Mouse (Mus musculus) hindbrain, embryonic 13.5 days (tissue): ENCODE measurements at regions not wholly inside any gene's neighbourhood (a gene's known extent, or its start where the extent isn't known, plus 50 kb on each side); places are given as distances from the start of the nearest gene placed in this dataset.

Experiments used
- ATAC-seq: fragments of 200-750 bp; cut with Nextera tagmentation; 2 replicates; pipeline ENCODE4 v1.8.0; 2017; ENCODE audit warnings: moderate TSS enrichment; ENCODE audit not compliant: low FRiP score
- H3K27ac ChIP-seq: fragments of 300-500 bp; sonication (generic); 2 replicates; pipeline ENCODE4 v1.5.1; 2015; ENCODE audit warnings: inconsistent platforms, mild to moderate bottlenecking, moderate library complexity
- H3K27me3 ChIP-seq: fragments of 300-500 bp; sonication (generic); 2 replicates; pipeline ENCODE4 v1.6.1; 2015; ENCODE audit warnings: mild to moderate bottlenecking, inconsistent platforms
- H3K36me3 ChIP-seq: fragments of 300-500 bp; sonication (generic); 2 replicates; pipeline ENCODE4 v1.6.1; 2015; ENCODE audit warnings: mild to moderate bottlenecking, inconsistent platforms
- H3K4me1 ChIP-seq: fragments of 300-500 bp; sonication (generic); replicated peaks from 2 replicates; pipeline ENCODE4 v1.6.1; 2015; ENCODE audit warnings: inconsistent platforms
- H3K4me2 ChIP-seq: fragments of 300-500 bp; sonication (generic); 2 replicates; pipeline ENCODE4 v1.6.1; 2015; ENCODE audit warnings: inconsistent platforms, mild to moderate bottlenecking, moderate library complexity
- H3K4me3 ChIP-seq: fragments of 300-500 bp; sonication (generic); 2 replicates; pipeline ENCODE4 v1.5.1; 2015; ENCODE audit warnings: mild to moderate bottlenecking, inconsistent platforms
- H3K9ac ChIP-seq: fragments of 300-500 bp; sonication (generic); 2 replicates; pipeline ENCODE4 v1.6.1; 2015; ENCODE audit warnings: mild to moderate bottlenecking, inconsistent platforms
- H3K9me3 ChIP-seq: fragments of 300-500 bp; sonication (generic); 2 replicates; pipeline ENCODE4 v1.6.1; 2016; ENCODE audit warnings: inconsistent platforms
- WGBS: fragments of 180-500 bp; shearing (Covaris S2); methylation state at CpG from one replicate; pipeline ENCODE4 v1.1.7; 2015; 5-methylcytosine and 5-hydroxymethylcytosine counted together

GRCm38 (mm10) chr15:86921401-86921800 lies 622.7 kb upstream of the Fam19a5 start:
- H3K4me2 ChIP-seq: no peak overlapping the region
- no peak overlapping the region for H3K4me3 ChIP-seq
- ATAC-seq: no peak
- no peaks in the 10 kb centered on the region for H3K36me3 ChIP-seq
- H3K9me3 ChIP-seq: no peaks in the 10 kb centered on the region
- peaks cover 48% of the 10 kb centered on the region for H3K4me1 ChIP-seq
- 5% methylated on average over 8 of the region's 8 CpGs for WGBS
- no peaks in the 10 kb centered on the region for H3K27me3 ChIP-seq
- H3K9ac ChIP-seq: no peak overlapping the region
- H3K27ac ChIP-seq: no peak overlapping the region

GRCm38 (mm10) chr15:86925081-86925749 lies 618.9 kb upstream of the Fam19a5 start:
- WGBS: 10% methylated on average over 17 of the region's 17 CpGs
- Histone ChIP-seq H3K4me3 (no peak overlapping the region), H3K4me2 (peak overlapping the region; percentile 39), H3K4me1 (peaks cover 35% of the 10 kb centered on the region), H3K9me3 (no peaks in the 10 kb centered on the region), H3K9ac (0 out of 2 replicates have a peak overlapping the region, but pooled peaks have one; percentile 5), H3K27ac (no peak overlapping the region), H3K36me3 (no peaks in the 10 kb centered on the region), H3K27me3 (no peaks in the 10 kb centered on the region)
- no peak for ATAC-seq

DNA sequence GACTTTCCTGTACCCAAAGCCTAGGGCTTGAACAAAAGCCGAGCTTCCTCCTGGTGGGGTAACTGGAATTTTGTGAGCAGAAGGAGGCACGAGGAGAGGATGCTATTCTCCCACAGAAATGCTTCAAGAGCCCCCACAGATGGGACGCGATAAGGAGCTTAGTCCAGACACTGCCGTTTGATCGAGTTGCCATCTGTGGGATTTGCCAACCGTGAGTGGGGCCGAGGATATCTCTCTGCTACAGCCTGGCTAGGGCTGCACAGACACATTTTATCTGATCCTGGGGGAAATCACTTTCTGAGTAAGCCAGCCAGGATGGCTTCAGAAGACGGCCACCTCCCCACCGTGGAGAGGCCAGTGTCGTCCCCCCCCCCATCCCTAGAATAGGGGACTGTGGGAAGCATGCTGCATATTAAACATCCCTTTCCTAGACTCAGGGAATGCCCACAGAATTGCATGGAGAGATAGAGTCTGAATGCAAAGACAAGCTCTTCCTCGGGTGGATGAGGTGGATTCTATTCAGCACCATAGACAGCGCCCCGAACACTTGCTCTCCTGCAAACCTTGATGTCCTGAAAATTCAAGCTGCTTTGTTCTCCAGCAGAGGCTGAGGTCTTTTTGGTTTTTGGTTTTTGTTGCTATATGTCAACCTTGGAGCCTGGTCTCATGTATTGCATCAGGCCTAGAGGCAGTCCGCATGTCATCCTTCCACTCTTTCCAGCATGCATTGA lies 611.6 kb upstream of the Fam19a5 start:
- H3K4me3 ChIP-seq: no peak overlapping the region
- no peak overlapping the region for H3K4me2 ChIP-seq
- no peak for ATAC-seq
- H3K4me1 ChIP-seq: peaks cover 6% of the 10 kb centered on the region; the same call in 1 of the 2 replicates
- 57% methylated on average over 15 of the region's 15 CpGs for WGBS
- H3K9ac ChIP-seq: no peak overlapping the region
- H3K27ac ChIP-seq: no peak overlapping the region
- H3K9me3 ChIP-seq: no peaks in the 10 kb centered on the region
- no peaks in the 10 kb centered on the region for H3K36me3 ChIP-seq
- no peaks in the 10 kb centered on the region for H3K27me3 ChIP-seq

DNA sequence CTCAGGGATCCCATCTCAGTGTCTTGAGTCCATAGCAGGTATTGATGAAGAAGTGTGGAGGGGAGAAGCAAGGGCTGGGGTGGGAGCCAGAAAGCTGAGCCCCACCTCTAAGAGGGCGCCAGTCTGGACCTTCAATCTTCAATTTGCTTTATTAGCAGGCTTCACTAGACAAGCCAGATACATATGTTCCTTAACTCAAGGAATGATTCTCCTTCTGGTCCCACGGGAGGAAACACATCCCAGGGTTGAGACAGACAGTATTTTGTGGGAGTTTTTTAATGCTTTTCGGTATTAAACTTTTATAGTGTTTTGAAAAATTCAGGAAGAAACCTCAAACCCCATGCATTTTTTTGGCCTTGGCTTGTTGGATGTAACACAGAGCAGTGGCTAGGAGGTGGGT lies 606.7 kb upstream of the Fam19a5 start:
- no peak overlapping the region for H3K27ac ChIP-seq
- no peaks in the 10 kb centered on the region for H3K36me3 ChIP-seq
- no peak overlapping the region for H3K4me2 ChIP-seq
- H3K9ac ChIP-seq: no peak overlapping the region
- no peaks in the 10 kb centered on the region for H3K27me3 ChIP-seq
- no peak overlapping the region for H3K4me3 ChIP-seq
- no peak for ATAC-seq
- 95% methylated on average over 3 of the region's 3 CpGs for WGBS
- H3K9me3 ChIP-seq: no peaks in the 10 kb centered on the region
- peaks cover 2% of the 10 kb centered on the region for H3K4me1 ChIP-seq

GRCm38 (mm10) chr15:86944529-86944928 lies 599.6 kb upstream of the Fam19a5 start:
- 84% methylated on average over 7 of the region's 7 CpGs for WGBS
- H3K4me1 ChIP-seq: peaks cover 4% of the 10 kb centered on the region; the same call in 1 of the 2 replicates
- no peak overlapping the region for H3K27ac ChIP-seq
- no peaks in the 10 kb centered on the region for H3K9me3 ChIP-seq
- H3K27me3 ChIP-seq: no peaks in the 10 kb centered on the region
- ATAC-seq: no peak
- no peak overlapping the region for H3K9ac ChIP-seq
- H3K4me2 ChIP-seq: no peak overlapping the region
- no peak overlapping the region for H3K4me3 ChIP-seq
- H3K36me3 ChIP-seq: no peaks in the 10 kb centered on the region

DNA sequence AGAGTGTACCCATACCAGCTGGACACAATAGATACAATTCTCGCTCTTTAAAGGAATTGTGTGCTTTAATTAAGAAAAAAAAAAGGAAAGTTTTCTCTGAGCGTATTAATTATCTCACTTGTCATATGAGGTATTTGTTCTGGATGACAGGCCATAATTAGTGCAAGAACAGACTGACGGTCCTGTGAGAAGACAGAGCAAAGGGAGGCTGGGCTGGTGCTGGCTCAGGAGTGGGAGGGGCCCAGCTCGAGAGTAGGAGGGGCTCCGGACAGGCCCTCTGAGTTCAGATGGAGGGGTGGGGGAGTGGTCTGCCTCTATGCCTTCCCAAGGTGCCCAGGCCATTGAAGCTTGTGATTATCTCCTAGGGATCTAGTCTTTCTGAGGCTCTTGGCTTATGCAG lies 591.5 kb upstream of the Fam19a5 start:
- ATAC-seq: no peak
- no peaks in the 10 kb centered on the region for H3K27me3 ChIP-seq
- no peaks in the 10 kb centered on the region for H3K36me3 ChIP-seq
- peaks cover 3% of the 10 kb centered on the region; the same call in 1 of the 2 replicates for H3K4me1 ChIP-seq
- no peak overlapping the region for H3K4me2 ChIP-seq
- no peak overlapping the region for H3K27ac ChIP-seq
- no peak overlapping the region for H3K4me3 ChIP-seq
- H3K9me3 ChIP-seq: no peaks in the 10 kb centered on the region
- 56% methylated on average over 5 of the region's 5 CpGs for WGBS
- H3K9ac ChIP-seq: no peak overlapping the region

DNA sequence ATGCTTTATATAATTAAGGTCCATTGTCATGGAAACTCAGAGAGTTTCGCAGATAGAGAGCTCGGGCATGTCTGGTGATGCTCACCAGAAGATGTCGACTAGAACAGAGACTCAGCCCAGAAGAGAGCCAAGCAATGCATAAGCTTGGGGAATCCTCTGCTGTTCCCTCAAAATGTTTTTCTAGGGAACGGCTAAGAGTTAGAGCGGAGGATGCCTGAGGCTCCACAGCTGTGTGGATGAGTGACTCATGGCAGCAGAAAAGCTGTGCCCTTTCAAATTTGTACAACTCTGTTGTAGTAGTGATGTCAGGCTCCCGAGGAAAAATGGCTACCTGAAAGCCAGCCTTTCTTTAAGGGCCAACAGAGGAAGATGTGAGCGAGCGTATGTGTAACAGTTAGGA lies 586.2 kb upstream of the Fam19a5 start:
- no peaks in the 10 kb centered on the region for H3K27me3 ChIP-seq
- H3K4me2 ChIP-seq: no peak overlapping the region
- no peak for ATAC-seq
- no peak overlapping the region for H3K4me3 ChIP-seq
- no peaks in the 10 kb centered on the region for H3K36me3 ChIP-seq
- H3K9ac ChIP-seq: no peak overlapping the region
- H3K4me1 ChIP-seq: peaks cover 3% of the 10 kb centered on the region; the same call in 1 of the 2 replicates
- H3K9me3 ChIP-seq: no peaks in the 10 kb centered on the region
- 88% methylated on average over 8 of the region's 8 CpGs for WGBS
- no peak overlapping the region for H3K27ac ChIP-seq

DNA sequence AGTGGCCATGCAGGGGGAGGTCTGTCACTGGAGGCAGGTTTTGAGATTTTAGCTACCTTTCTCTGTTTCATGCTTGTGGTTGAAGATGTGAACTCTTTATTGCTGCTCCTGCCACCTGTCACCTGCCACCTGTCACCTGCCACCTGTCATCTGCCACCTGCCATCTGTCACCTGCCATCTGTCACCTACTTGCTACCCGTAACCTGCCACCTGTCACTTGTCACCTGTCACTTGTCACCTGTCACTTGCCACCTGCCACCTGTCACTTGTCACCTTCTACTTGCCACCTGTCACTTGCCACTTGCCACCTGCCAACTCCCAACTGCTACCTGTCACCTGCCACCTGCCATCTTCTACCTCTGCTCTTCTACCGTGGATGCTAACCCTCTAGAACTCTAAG lies 581.2 kb upstream of the Fam19a5 start:
- H3K36me3 ChIP-seq: no peaks in the 10 kb centered on the region
- H3K9me3 ChIP-seq: no peaks in the 10 kb centered on the region
- peaks cover 6% of the 10 kb centered on the region; the same call in 1 of the 2 replicates for H3K4me1 ChIP-seq
- no peaks in the 10 kb centered on the region for H3K27me3 ChIP-seq
- H3K9ac ChIP-seq: no peak overlapping the region
- no peak overlapping the region for H3K27ac ChIP-seq
- no peak for ATAC-seq
- H3K4me3 ChIP-seq: no peak overlapping the region
- WGBS: 76% methylated on average over 2 of the region's 2 CpGs
- no peak overlapping the region for H3K4me2 ChIP-seq

DNA sequence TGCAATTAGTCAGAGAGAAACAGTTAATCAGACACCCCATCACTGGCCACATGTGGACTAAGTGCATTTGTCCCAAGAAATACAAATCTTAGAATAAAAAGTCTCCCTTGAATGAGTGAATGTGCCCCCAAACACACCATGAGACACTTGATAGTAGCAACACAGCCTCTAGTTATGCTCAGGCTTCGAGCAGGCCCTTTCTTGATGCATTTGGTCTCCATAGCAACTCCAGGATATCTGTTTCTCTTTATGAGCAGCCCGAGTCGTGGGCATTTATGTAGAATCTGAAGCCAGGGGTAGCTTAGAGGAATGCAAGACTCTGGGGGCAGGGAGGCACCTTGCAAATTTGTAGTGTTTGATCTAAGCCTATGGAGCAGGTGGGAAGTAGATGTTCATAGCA lies 580.6 kb upstream of the Fam19a5 start:
- no peak overlapping the region for H3K9ac ChIP-seq

GRCm38 (mm10) chr15:86971436-86971835 lies 572.7 kb upstream of the Fam19a5 start:
- Histone ChIP-seq H3K27ac (no peak overlapping the region), H3K4me3 (no peak overlapping the region), H3K9me3 (no peaks in the 10 kb centered on the region), H3K9ac (no peak overlapping the region), H3K4me2 (no peak overlapping the region), H3K27me3 (no peaks in the 10 kb centered on the region), H3K36me3 (no peaks in the 10 kb centered on the region), H3K4me1 (peaks cover 4% of the 10 kb centered on the region)
- ATAC-seq: no peak
- WGBS: 87% methylated on average over 2 of the region's 2 CpGs

More for the DNA sequence above, 580.6 kb upstream of the Fam19a5 start:
- Histone ChIP-seq H3K4me2 (no peak overlapping the region), H3K4me1 (peaks cover 6% of the 10 kb centered on the region; the same call in 1 of the 2 replicates), H3K9me3 (no peaks in the 10 kb centered on the region), H3K36me3 (no peaks in the 10 kb centered on the region), H3K27me3 (no peaks in the 10 kb centered on the region), H3K27ac (no peak overlapping the region), H3K4me3 (no peak overlapping the region)
- ATAC-seq: no peak
- 15% methylated on average over 3 of the region's 3 CpGs for WGBS

DNA sequence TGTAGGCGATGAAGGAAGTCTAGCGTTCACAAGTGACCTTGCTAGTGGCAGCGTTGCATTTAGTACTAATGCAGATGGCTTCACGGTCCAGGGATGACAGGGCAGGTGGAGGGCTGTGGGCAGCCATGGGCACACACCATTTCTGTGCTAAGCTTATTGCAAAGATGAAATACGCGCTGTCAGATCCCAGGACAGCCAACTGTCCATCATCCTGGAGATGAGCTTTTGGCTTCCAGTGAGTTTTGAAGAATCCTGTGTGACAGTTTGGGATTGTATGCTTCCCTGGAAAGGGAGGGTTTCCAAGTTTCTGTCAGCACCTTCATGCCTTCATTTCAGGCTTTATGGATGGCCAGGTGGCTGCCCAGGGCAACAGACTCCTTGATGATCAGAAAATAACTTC lies 547.9 kb upstream of the Fam19a5 start:
- no peak overlapping the region for H3K4me3 ChIP-seq
- no peak overlapping the region for H3K9ac ChIP-seq
- H3K27ac ChIP-seq: no peak overlapping the region
- no peak overlapping the region for H3K4me2 ChIP-seq
- peaks cover 12% of the 10 kb centered on the region; the same call in 1 of the 2 replicates for H3K4me1 ChIP-seq
- no peaks in the 10 kb centered on the region for H3K27me3 ChIP-seq
- ATAC-seq: no peak
- 81% methylated on average over 6 of the region's 6 CpGs for WGBS
- H3K9me3 ChIP-seq: no peaks in the 10 kb centered on the region
- H3K36me3 ChIP-seq: no peaks in the 10 kb centered on the region

- H3K27me3 ChIP-seq: no peaks in the 10 kb centered on the region
- no peaks in the 10 kb centered on the region for H3K9me3 ChIP-seq
- no peak for ATAC-seq
- 73% methylated on average over 8 of the region's 8 CpGs for WGBS
- no peak overlapping the region for H3K4me2 ChIP-seq
- H3K4me3 ChIP-seq: no peak overlapping the region
- no peak overlapping the region for H3K9ac ChIP-seq
- 0 out of 2 replicates have a peak, but pooled peaks cover 2% of the 10 kb centered on the region for H3K4me1 ChIP-seq
- no peak overlapping the region for H3K27ac ChIP-seq
- no peaks in the 10 kb centered on the region for H3K36me3 ChIP-seq
Observed at GRCm38 (mm10) chr15:87018978-87019377, 525.1 kb upstream of the Fam19a5 start.

DNA sequence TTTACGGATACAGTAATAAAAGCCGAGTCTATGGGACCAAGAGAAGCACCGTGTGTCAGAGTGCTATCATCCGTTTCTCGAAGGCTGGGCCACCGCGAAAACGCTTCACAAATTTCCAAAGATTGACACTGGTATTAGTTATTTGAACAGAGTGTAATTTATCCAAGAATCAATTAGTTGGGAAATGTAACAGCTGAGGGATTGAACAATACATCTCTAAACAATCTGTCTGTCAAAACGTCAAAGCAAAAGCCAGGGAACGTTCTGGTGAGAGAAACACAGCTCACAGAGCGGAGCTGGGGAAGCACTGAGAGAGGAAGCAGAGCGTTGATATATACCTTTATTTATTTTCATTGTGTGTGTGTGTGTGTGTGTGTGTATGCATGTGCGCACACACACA lies 498.1 kb upstream of the Fam19a5 start:
- no peak overlapping the region for H3K27ac ChIP-seq
- no peak for ATAC-seq
- WGBS: 77% methylated on average over 13 of the region's 13 CpGs

More for the DNA sequence above, 498.1 kb upstream of the Fam19a5 start:
- Histone ChIP-seq H3K4me3 (no peak overlapping the region), H3K36me3 (no peaks in the 10 kb centered on the region), H3K9me3 (no peaks in the 10 kb centered on the region), H3K27me3 (no peaks in the 10 kb centered on the region), H3K9ac (no peak overlapping the region), H3K4me2 (no peak overlapping the region), H3K4me1 (no peaks in the 10 kb centered on the region)
